Mouse (Mus musculus) thymus, postnatal 25 days (tissue): ENCODE data around the gene Mvb12b.
A peak's percentile ranks its signal among the peaks of the same experiment; 100 is the strongest.

Experiments
- DNase-seq: peaks from one replicate; pipeline ENCODE4 v3.0.0; 2022

Gene Mvb12b

DNA sequence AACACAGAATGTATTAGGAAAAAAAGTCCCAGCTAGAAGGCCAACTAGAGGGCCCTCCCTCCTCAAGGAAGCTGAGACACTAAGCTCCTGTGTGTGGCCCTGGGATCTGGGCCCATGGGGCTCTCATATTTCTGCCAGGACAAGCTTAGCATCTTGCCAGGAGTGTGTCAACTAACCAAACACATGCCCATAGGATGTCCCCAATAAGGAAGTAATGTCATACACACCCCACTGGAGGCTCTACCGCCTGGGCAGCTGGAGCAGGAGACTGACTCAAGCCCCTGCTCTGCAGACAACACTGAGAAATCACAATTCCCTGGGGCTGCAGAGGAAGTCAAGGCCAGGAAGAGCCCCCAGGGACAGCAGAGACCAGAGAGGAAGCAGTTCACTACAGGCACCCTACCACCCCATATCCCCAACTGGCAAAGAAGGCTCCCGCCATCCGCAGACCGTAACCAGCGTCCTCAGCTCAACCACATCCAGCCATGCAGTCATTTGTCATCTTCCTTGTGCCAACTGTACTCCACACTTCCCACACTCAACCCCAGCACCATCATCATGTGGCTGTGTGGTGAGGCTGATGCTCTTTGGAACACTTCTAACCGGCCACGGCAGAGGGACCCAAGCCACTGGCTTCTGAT, 3.0 kb downstream of the Mvb12b start:
- peak; percentile 50 for DNase-seq

- DNase-seq: peak; percentile 74
Measured at GRCm38 (mm10) chr2:33879223-33879622, 8.5 kb downstream of the Mvb12b start.

- peak; percentile 81 for DNase-seq
Measured at GRCm38 (mm10) chr2:33878437-33878836, 9.3 kb downstream of the Mvb12b start.

DNA sequence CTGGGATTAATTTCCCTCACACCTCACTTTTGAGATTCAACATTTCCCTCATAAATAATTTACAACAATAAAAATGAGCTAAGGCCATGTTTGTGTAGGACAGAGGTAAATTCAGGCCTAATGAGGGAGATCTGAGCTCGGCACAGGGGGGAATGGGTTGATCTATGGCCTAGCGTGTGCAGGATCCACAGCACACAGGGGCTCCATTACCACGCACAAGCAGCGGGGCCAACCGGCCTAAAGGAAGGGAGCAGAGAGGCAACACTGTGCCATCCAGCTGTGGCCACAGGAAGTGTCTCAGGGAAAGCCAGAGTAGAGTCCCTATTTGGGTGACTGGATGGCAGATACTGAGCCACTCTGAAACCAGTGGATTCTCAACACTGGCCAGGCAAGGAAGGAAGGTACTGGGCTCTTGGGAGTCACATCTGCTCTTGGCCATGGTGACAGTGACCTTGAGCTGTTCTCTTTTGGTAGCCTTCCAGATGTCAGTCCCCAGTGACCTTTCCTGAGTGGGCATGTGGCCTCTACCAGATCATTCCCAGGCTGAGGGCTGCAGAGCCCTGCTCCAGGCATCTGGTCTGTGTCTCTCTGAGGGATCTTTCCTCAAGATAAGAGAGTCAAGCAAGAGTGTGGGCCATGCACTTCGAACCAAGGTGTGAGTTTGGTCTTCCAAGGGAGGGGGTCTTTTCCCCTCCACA, 9.9 kb downstream of the Mvb12b start:
- no peak for DNase-seq

- no peak for DNase-seq
Measured at GRCm38 (mm10) chr2:33876529-33877290, 11.0 kb downstream of the Mvb12b start.

DNA sequence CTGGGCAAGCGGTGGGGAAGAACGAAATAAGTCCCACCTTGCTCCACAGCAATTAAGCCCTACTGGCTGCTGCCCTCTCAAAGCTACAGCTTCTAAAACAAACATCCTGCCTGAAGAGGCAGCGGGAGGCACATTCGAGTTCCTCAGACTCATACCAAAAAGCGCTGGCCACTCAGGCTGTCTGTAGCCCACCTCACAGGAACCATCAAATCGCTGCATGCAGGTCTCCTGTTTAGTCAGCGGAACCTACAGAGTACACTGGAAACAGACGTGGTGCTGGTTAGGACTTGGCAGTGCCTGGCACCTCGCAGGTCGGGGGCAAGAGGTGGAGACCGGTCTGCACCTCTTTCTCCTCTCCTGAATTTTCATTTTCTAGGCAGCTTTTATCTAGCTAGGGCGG, 12.2 kb downstream of the Mvb12b start:
- DNase-seq: peak; percentile 49

DNA sequence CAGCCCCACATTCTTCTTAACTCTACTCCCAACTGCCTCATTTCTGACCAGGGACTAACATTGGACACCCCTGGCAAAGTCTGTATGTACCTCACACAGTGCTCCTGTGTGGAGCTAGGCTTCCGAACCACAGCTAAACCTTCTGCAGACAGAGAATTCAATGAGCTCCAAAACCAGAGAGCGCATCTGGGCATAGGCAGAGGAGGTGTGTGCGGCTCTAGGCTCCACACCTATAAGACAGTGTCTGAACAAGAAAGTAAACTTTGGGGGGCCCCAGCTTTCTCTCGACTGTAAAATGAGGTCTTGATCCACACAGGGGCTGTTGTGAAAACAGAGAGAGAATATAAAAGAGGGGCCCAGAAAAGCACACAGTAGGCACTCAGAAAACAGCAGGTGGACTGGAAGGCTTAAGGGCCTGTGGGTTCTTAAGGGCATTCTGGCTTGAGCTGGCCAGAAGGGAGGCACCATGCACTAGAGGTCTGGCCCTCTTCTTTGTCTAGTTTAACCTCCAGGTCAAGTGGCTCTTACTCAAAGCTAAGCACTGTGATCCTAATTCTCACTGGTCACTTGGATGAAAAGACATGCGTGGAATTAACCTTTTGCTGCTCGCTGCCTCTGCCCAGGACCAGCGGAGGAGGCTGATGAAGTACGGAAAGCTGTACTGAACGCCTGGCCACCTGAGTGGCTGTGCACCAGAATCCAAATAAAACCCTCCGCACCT, 12.7 kb downstream of the Mvb12b start:
- DNase-seq: no peak

DNA sequence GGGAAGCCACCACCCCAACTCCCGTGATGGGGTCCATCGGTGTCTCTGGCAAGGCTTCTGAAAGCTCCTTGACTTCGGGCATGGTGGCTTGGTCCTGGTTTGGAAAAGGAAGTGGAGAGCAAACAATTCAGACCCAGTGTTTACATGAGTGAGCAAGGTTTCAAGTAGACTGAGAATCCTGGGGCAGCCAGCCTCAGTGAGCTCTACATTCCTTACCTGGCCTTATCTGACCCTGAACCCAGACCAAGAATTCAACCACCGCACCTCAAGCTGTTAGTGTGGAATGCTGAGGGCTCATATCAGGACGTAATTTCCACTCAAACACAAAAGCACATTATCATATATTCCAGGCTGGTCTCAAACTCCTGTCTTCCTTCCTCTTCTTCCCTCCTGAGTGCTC, 13.4 kb downstream of the Mvb12b start:
- no peak for DNase-seq

DNA sequence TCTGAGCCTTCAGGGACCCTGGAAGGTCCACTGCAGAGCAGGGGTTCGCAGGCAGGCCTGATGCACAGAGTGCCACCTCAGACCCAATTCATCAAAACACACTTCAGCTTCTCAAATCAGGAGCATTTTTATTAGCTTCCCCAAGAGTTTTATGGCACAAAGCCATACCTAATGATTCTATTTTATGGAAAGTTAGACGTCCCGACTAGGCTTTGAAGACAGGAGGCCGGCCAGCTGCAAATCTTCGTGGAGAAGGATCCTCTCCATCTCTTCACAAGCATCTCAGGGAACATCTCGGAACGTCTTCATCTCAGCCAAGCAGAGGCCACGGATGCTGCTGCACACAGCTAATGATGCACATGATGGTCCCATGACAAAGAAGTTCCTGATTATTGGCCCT, 14.2 kb downstream of the Mvb12b start:
- no peak for DNase-seq

DNA sequence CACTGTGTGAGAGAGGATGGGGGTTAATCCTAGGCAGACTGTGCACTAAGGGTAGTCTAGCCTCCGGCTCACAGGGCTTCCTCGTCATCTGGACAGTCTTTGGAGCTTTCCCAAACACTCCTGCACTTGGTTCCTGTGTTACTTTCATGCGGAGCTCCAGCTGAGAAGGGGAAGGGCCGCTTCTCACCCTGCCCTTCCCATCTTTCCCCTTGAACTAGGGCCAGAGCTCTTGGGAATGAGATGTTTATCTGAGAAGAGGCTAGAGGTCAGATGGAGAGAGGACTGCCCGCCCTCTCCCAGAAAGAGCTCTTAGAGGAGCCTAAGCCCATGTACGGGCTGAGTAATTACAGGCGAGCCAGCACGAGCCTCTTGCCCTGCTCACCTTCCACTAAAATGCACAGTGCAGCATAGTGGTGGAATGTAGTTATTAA, 14.9 kb downstream of the Mvb12b start:
- DNase-seq: no peak

- no peak for DNase-seq
Measured at GRCm38 (mm10) chr2:33871181-33871520, 16.6 kb downstream of the Mvb12b start.

DNA sequence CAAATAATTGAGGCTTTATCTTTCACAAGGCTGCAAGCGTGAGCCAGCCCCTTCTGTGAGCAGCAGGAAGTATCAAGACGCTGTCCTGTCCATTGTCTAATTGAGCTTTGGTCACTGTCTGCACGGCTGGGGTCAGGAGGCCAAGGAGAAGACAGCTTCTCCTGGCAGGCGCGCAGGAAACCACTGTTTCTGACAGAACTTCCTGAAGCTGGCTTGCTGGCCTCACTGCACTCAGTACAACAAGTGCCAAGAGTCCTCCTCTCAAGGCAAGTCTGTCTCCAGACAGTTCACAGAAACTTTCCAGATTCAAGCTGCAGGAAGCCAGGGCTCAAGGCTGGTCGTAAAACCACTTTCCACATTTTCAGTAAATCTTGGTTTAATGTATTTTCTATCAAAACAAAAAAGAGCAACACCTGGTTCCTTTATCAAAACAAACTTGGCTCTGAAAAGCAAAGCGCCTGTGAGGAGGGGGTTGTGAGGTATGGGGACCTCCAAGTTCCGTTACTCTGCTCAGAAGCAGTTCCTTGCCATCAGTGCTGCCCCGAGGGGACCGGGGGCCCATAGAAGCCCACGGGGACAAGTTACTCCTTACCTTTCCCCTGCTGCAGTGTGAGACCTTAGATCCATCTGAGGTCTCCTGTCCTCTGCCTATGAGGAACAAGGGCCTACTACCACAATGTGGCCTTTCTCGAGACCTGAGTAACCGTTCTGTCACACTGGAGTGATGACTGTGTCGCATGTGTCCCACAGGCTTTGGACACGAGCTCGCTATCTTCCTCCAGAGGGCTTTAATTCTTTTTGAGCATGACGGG, 17.2 kb downstream of the Mvb12b start:
- DNase-seq: peak; percentile 70

DNA sequence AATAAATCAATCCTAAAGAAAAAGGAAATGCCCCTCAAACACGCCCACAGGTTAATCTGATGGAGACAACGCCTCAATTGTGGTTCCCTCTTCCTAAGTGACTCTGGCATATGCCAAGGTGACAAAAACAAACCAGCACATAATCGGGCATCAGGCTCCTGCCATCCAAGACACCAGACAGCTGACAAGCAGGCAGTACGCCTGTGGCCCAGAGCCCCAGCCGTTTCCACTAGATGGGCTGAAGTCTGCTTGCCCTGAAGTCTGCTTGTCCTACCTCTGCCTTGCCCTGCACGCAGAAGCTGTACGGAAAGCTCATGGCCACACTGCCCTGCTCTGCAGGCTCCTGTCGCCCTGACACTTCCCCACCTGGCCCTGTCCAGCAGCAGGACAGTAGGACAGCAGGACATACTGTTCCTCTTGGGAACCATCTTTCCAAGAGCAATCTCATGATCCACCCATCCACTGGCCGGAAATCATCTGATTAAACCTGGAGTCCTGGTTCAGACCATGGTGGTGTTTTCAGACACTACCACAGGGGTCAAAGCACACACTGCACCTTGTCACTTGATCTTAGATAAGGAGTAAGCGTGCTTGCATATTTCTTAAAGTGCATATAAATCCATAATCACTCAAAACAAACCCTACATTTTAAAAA, 17.9 kb downstream of the Mvb12b start:
- DNase-seq: peak; percentile 42

DNA sequence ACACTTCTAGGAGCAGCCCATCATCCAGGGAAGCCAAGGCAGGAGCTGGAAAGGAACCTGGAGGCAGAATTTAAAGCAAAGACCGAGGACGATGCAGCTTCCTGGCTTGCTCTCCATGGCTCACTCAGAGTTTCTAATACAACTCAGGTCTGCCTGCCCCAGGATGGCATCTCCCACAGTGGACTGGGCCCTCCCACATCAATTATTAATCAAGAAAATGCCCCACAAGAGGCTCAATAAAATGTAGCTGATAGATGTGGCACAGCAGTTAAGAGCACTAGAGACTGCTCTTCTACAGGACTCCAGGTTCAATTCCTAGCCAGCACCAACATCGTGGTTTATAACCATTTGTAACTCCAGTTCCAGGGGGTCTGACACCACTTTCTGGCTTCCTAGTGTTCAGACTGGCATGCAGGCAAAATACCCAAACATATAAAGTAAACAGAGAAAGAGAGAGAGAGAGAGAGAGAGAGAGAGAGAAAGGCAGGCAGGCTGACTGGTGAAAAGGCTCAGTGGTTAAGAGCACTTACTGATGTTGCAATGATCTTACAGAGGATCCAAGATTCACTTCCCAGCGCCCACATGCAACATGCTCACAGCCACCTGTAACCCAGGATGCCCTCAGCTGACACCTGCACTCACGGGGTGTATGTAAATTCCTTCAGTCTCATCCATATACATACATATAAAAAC, 18.6 kb downstream of the Mvb12b start:
- DNase-seq: no peak

GRCm38 (mm10) chr2:33868322-33868721, 19.4 kb downstream of the Mvb12b start:
- no peak for DNase-seq

DNA sequence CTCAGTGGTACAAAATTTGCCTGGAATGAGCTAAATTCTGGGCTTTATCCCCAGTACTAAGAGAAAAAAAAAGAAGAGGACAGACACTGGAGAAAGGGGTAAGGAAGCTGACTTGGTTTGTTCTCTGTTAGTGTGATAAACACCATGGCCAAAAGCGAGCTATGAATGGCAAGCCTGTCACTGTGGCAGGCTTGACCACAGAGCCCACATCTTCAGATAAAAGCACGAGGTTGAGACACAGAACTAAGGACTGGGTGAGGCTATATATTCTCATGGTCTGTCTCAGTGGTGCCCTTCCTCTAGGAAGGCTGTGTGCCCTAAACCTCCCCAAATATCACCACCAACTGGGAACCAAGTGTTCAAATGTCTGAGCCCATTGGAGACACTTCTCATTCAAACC, 31.0 kb downstream of the Mvb12b start:
- no peak for DNase-seq

GRCm38 (mm10) chr2:33853011-33853976, 34.5 kb downstream of the Mvb12b start:
- DNase-seq: no peak

- no peak for DNase-seq
Measured at GRCm38 (mm10) chr2:33847196-33847834, 40.4 kb downstream of the Mvb12b start.

- DNase-seq: peak; percentile 41
Measured at GRCm38 (mm10) chr2:33846635-33847034, 41.1 kb downstream of the Mvb12b start.

DNA sequence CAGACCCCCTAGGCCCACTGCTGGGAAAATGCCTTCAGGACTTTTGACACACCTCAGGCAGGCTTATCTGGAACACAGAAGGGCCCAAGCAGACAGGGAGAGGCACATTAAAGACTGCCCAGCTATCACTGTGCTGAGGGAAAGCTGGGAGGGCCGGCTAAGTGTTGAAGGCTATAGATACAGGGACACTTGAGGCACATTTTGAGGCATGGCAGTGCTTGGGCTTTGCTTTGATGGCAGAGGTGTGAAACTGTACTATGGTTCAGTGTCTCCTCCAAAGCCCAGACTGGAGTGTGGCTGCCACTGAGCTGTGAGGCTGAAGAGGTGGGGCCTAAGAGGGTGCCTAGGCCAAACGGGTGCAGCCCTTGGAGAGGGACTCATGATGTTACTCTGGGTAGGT, 44.1 kb downstream of the Mvb12b start:
- no peak for DNase-seq
